Mouse (Mus musculus): Measurements from ENCODE around the gene Arhgap17. TPM values are rescaled to one million over a fixed set of nuclear protein-coding genes. Genes with fewer than 3 reads are reported as not detected.

Gene Arhgap17
- polyA plus RNA-seq, 1 experiment from 2014 or later, result 35.6 TPM

GRCm38 (mm10) chr7:123341896-123342295 lies 27.8 kb downstream of the Arhgap17 start:
- H3K4me2 ChIP-seq (ENCODE audit: low read depth, low read length, severe bottlenecking), result no peak overlapping the region
- no peaks in the 10 kb centered on the region for H3K36me3 ChIP-seq (ENCODE audit: control insufficient read depth, insufficient read depth, low read length)
- DNase-seq (ENCODE audit: low spot score) (no peak), ATAC-seq (replicated peaks; ENCODE audit: low FRiP score) (no peak)
- no peak overlapping the region for H3K9ac ChIP-seq (ENCODE audit: low read length)
- H3K27ac ChIP-seq (ENCODE audit: low read depth, low read length), result no peak overlapping the region
- H3K9me3 ChIP-seq (ENCODE audit: control insufficient read depth, low read length), result no peaks in the 10 kb centered on the region
- peaks cover 11% of the 10 kb centered on the region; the same call in 1 of the 2 replicates for H3K4me1 ChIP-seq (replicated peaks; ENCODE audit: control insufficient read depth, insufficient read depth, low read length)
- no peak overlapping the region for H3K4me3 ChIP-seq (ENCODE audit: low read depth, low read length)
- WGBS, result 56% methylated on average over 5 of the region's 5 CpGs
- H3K27me3 ChIP-seq (ENCODE audit: control insufficient read depth, insufficient read depth, low read length), result no peaks in the 10 kb centered on the region

GRCm38 (mm10) chr7:123338351-123338750 lies 31.4 kb downstream of the Arhgap17 start:
- Histone ChIP-seq H3K4me1 (replicated peaks; ENCODE audit: control insufficient read depth, insufficient read depth, low read length) (peaks cover 11% of the 10 kb centered on the region; the same call in 1 of the 2 replicates), H3K4me2 (ENCODE audit: low read depth, low read length, severe bottlenecking) (no peak overlapping the region)

GRCm38 (mm10) chr7:123336322-123336721 lies 33.4 kb downstream of the Arhgap17 start:
- ATAC-seq (replicated peaks; ENCODE audit: low FRiP score), result no peak
- 45% methylated on average over 1 of the region's 1 CpGs for WGBS

More at GRCm38 (mm10) chr7:123338351-123338750, 31.4 kb downstream of the Arhgap17 start:
- no peak for ATAC-seq (replicated peaks; ENCODE audit: low FRiP score)
- WGBS, result 54% methylated on average over 8 of the region's 8 CpGs
- DNase-seq (ENCODE audit: low spot score), result no peak
- no peak overlapping the region for H3K9ac ChIP-seq (ENCODE audit: low read length)
- no peaks in the 10 kb centered on the region for H3K9me3 ChIP-seq (ENCODE audit: control insufficient read depth, low read length)
- H3K36me3 ChIP-seq (ENCODE audit: control insufficient read depth, insufficient read depth, low read length), result no peaks in the 10 kb centered on the region
- H3K27me3 ChIP-seq (ENCODE audit: control insufficient read depth, insufficient read depth, low read length), result no peaks in the 10 kb centered on the region
- no peak overlapping the region for H3K4me3 ChIP-seq (ENCODE audit: low read depth, low read length)
- H3K27ac ChIP-seq (ENCODE audit: low read depth, low read length), result no peak overlapping the region

GRCm38 (mm10) chr7:123330506-123330905 lies 39.2 kb downstream of the Arhgap17 start:
- ATAC-seq (replicated peaks; ENCODE audit: low FRiP score), result no peak

More at GRCm38 (mm10) chr7:123336322-123336721, 33.4 kb downstream of the Arhgap17 start:
- H3K9ac ChIP-seq (ENCODE audit: low read length), result no peak overlapping the region
- H3K27me3 ChIP-seq (ENCODE audit: control insufficient read depth, insufficient read depth, low read length), result no peaks in the 10 kb centered on the region
- no peaks in the 10 kb centered on the region for H3K9me3 ChIP-seq (ENCODE audit: control insufficient read depth, low read length)
- H3K27ac ChIP-seq (ENCODE audit: low read depth, low read length), result no peak overlapping the region
- no peaks in the 10 kb centered on the region for H3K36me3 ChIP-seq (ENCODE audit: control insufficient read depth, insufficient read depth, low read length)
- H3K4me3 ChIP-seq (ENCODE audit: low read depth, low read length), result no peak overlapping the region
- H3K4me2 ChIP-seq (ENCODE audit: low read depth, low read length, severe bottlenecking), result no peak overlapping the region
- DNase-seq (ENCODE audit: low spot score), result no peak
- H3K4me1 ChIP-seq (replicated peaks; ENCODE audit: control insufficient read depth, insufficient read depth, low read length), result peaks cover 6% of the 10 kb centered on the region; the same call in 1 of the 2 replicates

GRCm38 (mm10) chr7:123327909-123328308 lies 41.8 kb downstream of the Arhgap17 start:
- no peak overlapping the region for H3K4me2 ChIP-seq (ENCODE audit: low read depth, low read length, severe bottlenecking)
- H3K9ac ChIP-seq (ENCODE audit: low read length), result no peak overlapping the region
- DNase-seq (ENCODE audit: low spot score) (no peak), ATAC-seq (replicated peaks; ENCODE audit: low FRiP score) (no peak)
- H3K36me3 ChIP-seq (ENCODE audit: control insufficient read depth, insufficient read depth, low read length), result no peaks in the 10 kb centered on the region
- H3K4me3 ChIP-seq (ENCODE audit: low read depth, low read length), result no peak overlapping the region
- no peaks in the 10 kb centered on the region for H3K9me3 ChIP-seq (ENCODE audit: control insufficient read depth, low read length)
- no peaks in the 10 kb centered on the region for H3K27me3 ChIP-seq (ENCODE audit: control insufficient read depth, insufficient read depth, low read length)
- no peaks in the 10 kb centered on the region for H3K4me1 ChIP-seq (replicated peaks; ENCODE audit: control insufficient read depth, insufficient read depth, low read length)
- no peak overlapping the region for H3K27ac ChIP-seq (ENCODE audit: low read depth, low read length)
- 78% methylated on average over 4 of the region's 4 CpGs for WGBS

More at GRCm38 (mm10) chr7:123330506-123330905, 39.2 kb downstream of the Arhgap17 start:
- no peaks in the 10 kb centered on the region for H3K4me1 ChIP-seq (replicated peaks; ENCODE audit: control insufficient read depth, insufficient read depth, low read length)
- H3K27ac ChIP-seq (ENCODE audit: low read depth, low read length), result no peak overlapping the region
- no peak for DNase-seq (ENCODE audit: low spot score)
- no peaks in the 10 kb centered on the region for H3K27me3 ChIP-seq (ENCODE audit: control insufficient read depth, insufficient read depth, low read length)
- 88% methylated on average over 9 of the region's 9 CpGs for WGBS
- no peaks in the 10 kb centered on the region for H3K9me3 ChIP-seq (ENCODE audit: control insufficient read depth, low read length)
- no peak overlapping the region for H3K9ac ChIP-seq (ENCODE audit: low read length)
- no peak overlapping the region for H3K4me3 ChIP-seq (ENCODE audit: low read depth, low read length)
- no peaks in the 10 kb centered on the region for H3K36me3 ChIP-seq (ENCODE audit: control insufficient read depth, insufficient read depth, low read length)
- H3K4me2 ChIP-seq (ENCODE audit: low read depth, low read length, severe bottlenecking), result no peak overlapping the region

GRCm38 (mm10) chr7:123326901-123327300 lies 42.8 kb downstream of the Arhgap17 start:
- H3K9me3 ChIP-seq (ENCODE audit: control insufficient read depth, low read length), result no peaks in the 10 kb centered on the region
- H3K9ac ChIP-seq (ENCODE audit: low read length), result no peak overlapping the region
- H3K4me3 ChIP-seq (ENCODE audit: low read depth, low read length), result no peak overlapping the region
- 83% methylated on average over 4 of the region's 4 CpGs for WGBS
- DNase-seq (ENCODE audit: low spot score), result no peak
- H3K36me3 ChIP-seq (ENCODE audit: control insufficient read depth, insufficient read depth, low read length), result no peaks in the 10 kb centered on the region
- H3K4me2 ChIP-seq (ENCODE audit: low read depth, low read length, severe bottlenecking), result no peak overlapping the region
- H3K27me3 ChIP-seq (ENCODE audit: control insufficient read depth, insufficient read depth, low read length), result no peaks in the 10 kb centered on the region
- H3K4me1 ChIP-seq (replicated peaks; ENCODE audit: control insufficient read depth, insufficient read depth, low read length), result no peaks in the 10 kb centered on the region
- H3K27ac ChIP-seq (ENCODE audit: low read depth, low read length), result no peak overlapping the region
- no peak for ATAC-seq (replicated peaks; ENCODE audit: low FRiP score)

- ATAC-seq (replicated peaks; ENCODE audit: low FRiP score), result no peak
- Histone ChIP-seq H3K4me2 (ENCODE audit: low read depth, low read length, severe bottlenecking) (no peak overlapping the region), H3K27ac (ENCODE audit: low read depth, low read length) (no peak overlapping the region), H3K4me3 (ENCODE audit: low read depth, low read length) (no peak overlapping the region), H3K36me3 (ENCODE audit: control insufficient read depth, insufficient read depth, low read length) (no peaks in the 10 kb centered on the region), H3K9me3 (ENCODE audit: control insufficient read depth, low read length) (no peaks in the 10 kb centered on the region), H3K27me3 (ENCODE audit: control insufficient read depth, insufficient read depth, low read length) (no peaks in the 10 kb centered on the region), H3K9ac (ENCODE audit: low read length) (no peak overlapping the region), H3K4me1 (replicated peaks; ENCODE audit: control insufficient read depth, insufficient read depth, low read length) (no peaks in the 10 kb centered on the region)
- DNase-seq (ENCODE audit: low spot score), result no peak
- WGBS, result 89% methylated on average over 5 of the region's 5 CpGs
These were observed 43.7 kb downstream of the Arhgap17 start for GRCm38 (mm10) chr7:123326062-123326461.

GRCm38 (mm10) chr7:123324105-123324504 lies 45.6 kb downstream of the Arhgap17 start:
- Histone ChIP-seq H3K4me1 (replicated peaks; ENCODE audit: control insufficient read depth, insufficient read depth, low read length) (no peaks in the 10 kb centered on the region), H3K36me3 (ENCODE audit: control insufficient read depth, insufficient read depth, low read length) (no peaks in the 10 kb centered on the region; the same call in 1 of the 2 replicates), H3K4me2 (ENCODE audit: low read depth, low read length, severe bottlenecking) (no peak overlapping the region), H3K4me3 (ENCODE audit: low read depth, low read length) (no peak overlapping the region), H3K27ac (ENCODE audit: low read depth, low read length) (no peak overlapping the region), H3K9me3 (ENCODE audit: control insufficient read depth, low read length) (no peaks in the 10 kb centered on the region), H3K27me3 (ENCODE audit: control insufficient read depth, insufficient read depth, low read length) (no peaks in the 10 kb centered on the region), H3K9ac (ENCODE audit: low read length) (no peak overlapping the region)
- DNase-seq (ENCODE audit: low spot score), result no peak
- ATAC-seq (replicated peaks; ENCODE audit: low FRiP score), result no peak
- 94% methylated on average over 1 of the region's 1 CpGs for WGBS

- Histone ChIP-seq H3K4me3 (ENCODE audit: low read depth, low read length) (no peak overlapping the region), H3K4me2 (ENCODE audit: low read depth, low read length, severe bottlenecking) (no peak overlapping the region), H3K4me1 (replicated peaks; ENCODE audit: control insufficient read depth, insufficient read depth, low read length) (no peaks in the 10 kb centered on the region), H3K27me3 (ENCODE audit: control insufficient read depth, insufficient read depth, low read length) (no peaks in the 10 kb centered on the region), H3K9ac (ENCODE audit: low read length) (no peak overlapping the region), H3K36me3 (ENCODE audit: control insufficient read depth, insufficient read depth, low read length) (no peaks in the 10 kb centered on the region; the same call in 1 of the 2 replicates), H3K9me3 (ENCODE audit: control insufficient read depth, low read length) (no peaks in the 10 kb centered on the region), H3K27ac (ENCODE audit: low read depth, low read length) (no peak overlapping the region)
- ATAC-seq (replicated peaks; ENCODE audit: low FRiP score) (no peak), DNase-seq (ENCODE audit: low spot score) (no peak)
- WGBS, result 80% methylated on average over 2 of the region's 2 CpGs
These were observed 46.3 kb downstream of the Arhgap17 start for GRCm38 (mm10) chr7:123323388-123323787.

Measured in forebrain, embryonic 11.5 days (tissue).